In the genomic region with DNA sequence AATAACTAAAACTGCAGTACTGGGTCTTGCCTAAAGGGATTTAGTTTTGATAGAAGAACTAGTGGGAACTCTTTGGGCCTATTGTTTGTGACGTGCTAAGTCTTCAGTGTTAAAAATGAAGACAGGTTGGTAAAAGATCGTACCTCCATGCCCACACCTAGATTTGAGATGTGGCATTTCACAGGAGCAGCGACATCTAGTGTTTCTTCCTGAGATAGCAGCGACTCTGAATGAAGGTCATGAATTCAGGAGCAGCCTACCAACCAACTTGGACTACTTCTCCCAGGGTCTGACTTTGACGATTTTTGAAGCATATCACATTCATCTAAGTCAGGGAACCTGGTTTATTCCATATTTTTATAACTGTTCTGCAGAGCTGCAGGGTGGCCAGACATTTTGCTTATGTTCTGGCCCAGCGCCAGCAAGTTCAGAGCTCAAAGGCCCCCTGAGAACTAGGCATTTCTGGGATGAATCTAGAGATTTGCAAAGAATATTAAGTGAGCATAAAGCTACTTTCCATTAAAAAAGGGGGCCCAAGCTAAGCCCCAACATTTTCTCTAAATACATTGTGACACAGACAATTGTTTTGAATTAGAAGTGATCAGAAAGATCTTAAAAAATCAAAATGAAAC, we compare ENCODE assay signal across 9 mouse cellular contexts.
DNase-seq lines count a peak whose midpoint lies in the region; ATAC-seq and TF ChIP-seq lines count a peak whose summit lies in the region.
"Had no signal": no experiment of that assay in that cellular context is flagged by ENCODE, and none has a peak within 500 bp of the region (broad histone marks: within the 10 kb centered on the region; RNA-seq: fewer than 3 reads in every experiment).

No protein-coding gene starts in this region.

- peak; percentile 81 for TF ChIP-seq CTCF in heart, adult 2 months (IDR thresholded peaks at IDR 0.05)
- TF ChIP-seq CTCF in kidney, adult 2 months (conservative IDR thresholded peaks at IDR 0.05; ENCODE audit: insufficient read depth, insufficient read length, low read depth, low read length): peak; percentile 58

- H3K9me3 ChIP-seq in liver, embryonic 12.5 days (replicated peaks): no peaks in the 10 kb centered on the region
- H3K9me3 ChIP-seq: embryonic facial prominence, embryonic 13.5 days had no signal

- no peaks in the 10 kb centered on the region for H3K27me3 ChIP-seq in liver, embryonic 12.5 days (replicated peaks)
- no peaks in the 10 kb centered on the region for H3K27me3 ChIP-seq in heart, adult 2 months (ENCODE audit: control insufficient read depth, insufficient read depth, low read length)
- no peaks in the 10 kb centered on the region for H3K27me3 ChIP-seq in kidney, adult 2 months (replicated peaks; ENCODE audit: control insufficient read depth, insufficient read depth, low read length)
- H3K27me3 ChIP-seq: embryonic facial prominence, embryonic 13.5 days had no signal

- TF ChIP-seq POLR2A in heart, adult 2 months (IDR thresholded peaks at IDR 0.05; ENCODE audit: insufficient read depth, low read depth, low read length): no peak
- no peak for TF ChIP-seq POLR2A in kidney, adult 2 months (IDR thresholded peaks at IDR 0.05; ENCODE audit: low read depth, low read length)

- no peak overlapping the region for H3K27ac ChIP-seq in liver, embryonic 12.5 days
- H3K27ac ChIP-seq in heart, adult 2 months: no peak overlapping the region
- H3K27ac ChIP-seq in kidney, adult 2 months (ENCODE audit: insufficient read depth, low read depth, low read length): no peak overlapping the region
- H3K27ac ChIP-seq: embryonic facial prominence, embryonic 13.5 days had no signal

- no peak overlapping the region for H3K4me3 ChIP-seq in liver, embryonic 12.5 days
- H3K4me3 ChIP-seq in heart, adult 2 months: no peak overlapping the region
- H3K4me3 ChIP-seq in kidney, adult 2 months (ENCODE audit: insufficient read depth, low read depth, low read length): no peak overlapping the region
- H3K4me3 ChIP-seq: embryonic facial prominence, embryonic 13.5 days had no signal

- H3K36me3 ChIP-seq in liver, embryonic 12.5 days: no peaks in the 10 kb centered on the region
- H3K36me3 ChIP-seq in heart, adult 2 months (ENCODE audit: control insufficient read depth, insufficient read depth, low read length): no peaks in the 10 kb centered on the region
- no peaks in the 10 kb centered on the region for H3K36me3 ChIP-seq in kidney, adult 2 months (ENCODE audit: control insufficient read depth, insufficient read depth, low read length)
- H3K36me3 ChIP-seq: embryonic facial prominence, embryonic 13.5 days had no signal

- WGBS in liver, embryonic 12.5 days (ENCODE audit: insufficient replicate concordance): 19% methylated on average over 6 of the region's 6 CpGs
- WGBS in heart, adult 2 months: 18% methylated on average over 6 of the region's 6 CpGs
- WGBS in kidney, adult 2 months: 21% methylated on average over 6 of the region's 6 CpGs

- intact Hi-C loops in heart, adult 2 months (cut with DNase I): loop anchor here (1.0 to 10.0 kb wide), 3 partner anchors 73 to 362 kb away; no protein-coding TSS in a partner anchor

- TF ChIP-seq EP300 in heart, adult 2 months (IDR thresholded peaks at IDR 0.05; ENCODE audit: insufficient read depth, low read depth, low read length): no peak

- no peak overlapping the region for H3K4me2 ChIP-seq in liver, embryonic 12.5 days
- H3K4me2 ChIP-seq: embryonic facial prominence, embryonic 13.5 days had no signal

- no peak overlapping the region for H3K9ac ChIP-seq in liver, embryonic 12.5 days
- no peak overlapping the region for H3K9ac ChIP-seq in heart, adult 2 months (ENCODE audit: low read depth, low read length)
- H3K9ac ChIP-seq: embryonic facial prominence, embryonic 13.5 days had no signal

- H3K4me1 ChIP-seq in liver, embryonic 12.5 days: no peaks in the 10 kb centered on the region
- H3K4me1 ChIP-seq in heart, adult 2 months (ENCODE audit: control insufficient read depth, insufficient read depth, low read length): no peaks in the 10 kb centered on the region
- no peaks in the 10 kb centered on the region; the same call in 1 of the 2 replicates for H3K4me1 ChIP-seq in kidney, adult 2 months (ENCODE audit: control insufficient read depth, insufficient read depth, low read length)

- no peak for ATAC-seq in liver, embryonic 12.5 days
- ATAC-seq in megakaryocyte, adult 5-6 weeks (ENCODE audit: poor library complexity, severe bottlenecking): peak; percentile 94

- DNase-seq in liver: peak; percentile 43
- peak; percentile 20 for DNase-seq in Muller cell, postnatal 12 days (ENCODE audit: inconsistent ontology term)
- DNase-seq in cerebellum, postnatal 10 days: peak; percentile 82 to 87
- peak in 1 of 2 experiments; percentile 2 for DNase-seq in heart, adult 2 months
- DNase-seq in kidney, adult 2 months: peak; percentile 53
- peak; percentile 40 for DNase-seq in thymus, postnatal 4 days

- no peaks in the 10 kb centered on the region for H3K79me2 ChIP-seq in heart, adult 2 months (replicated peaks; ENCODE audit: control insufficient read depth, insufficient read depth, low read length)
